ENCODE assay signal across 10 mouse cellular contexts in genomic region chr13:78428469-78428868, GRCm38 (mm10).
DNase-seq lines count a peak whose midpoint lies in the region; ATAC-seq and TF ChIP-seq lines count a peak whose summit lies in the region.
"Had no signal": no experiment of that assay in that cellular context is flagged by ENCODE, and none has a peak within 500 bp of the region (broad histone marks: within the 10 kb centered on the region; RNA-seq: fewer than 3 reads in every experiment).

No protein-coding gene starts in this region.

- H3K27me3 ChIP-seq in forebrain, embryonic 13.5 days = no peaks in the 10 kb centered on the region
- H3K27me3 ChIP-seq in hindbrain, embryonic 14.5 days (ENCODE audit: control insufficient read depth, insufficient read depth, low read length) = no peaks in the 10 kb centered on the region
- H3K27me3 ChIP-seq in neural tube, embryonic 15.5 days (replicated peaks) = no peaks in the 10 kb centered on the region

- peaks cover 29% of the 10 kb centered on the region for H3K4me1 ChIP-seq in forebrain, embryonic 13.5 days
- peaks cover 19% of the 10 kb centered on the region for H3K4me1 ChIP-seq in hindbrain, embryonic 14.5 days (replicated peaks; ENCODE audit: control insufficient read depth, insufficient read depth, low read length)
- peaks cover 26% of the 10 kb centered on the region for H3K4me1 ChIP-seq in neural tube, embryonic 15.5 days

- no peak for TF ChIP-seq CTCF in layer of hippocampus, adult 2 months (conservative IDR thresholded peaks at IDR 0.05)

- peak overlapping the region; percentile 63; the same call in 1 of the 2 replicates for H3K4me2 ChIP-seq in forebrain, embryonic 13.5 days
- peak overlapping the region; percentile 55 for H3K4me2 ChIP-seq in hindbrain, embryonic 14.5 days (replicated peaks)
- peak overlapping the region; percentile 57 for H3K4me2 ChIP-seq in neural tube, embryonic 15.5 days

- H3K9me3 ChIP-seq in forebrain, embryonic 13.5 days (replicated peaks) = no peaks in the 10 kb centered on the region
- H3K9me3 ChIP-seq in hindbrain, embryonic 14.5 days (ENCODE audit: control insufficient read depth, low read length) = no peaks in the 10 kb centered on the region
- no peaks in the 10 kb centered on the region for H3K9me3 ChIP-seq in neural tube, embryonic 15.5 days (replicated peaks)

- no peak overlapping the region for H3K4me3 ChIP-seq in layer of hippocampus, adult 2 months
- H3K4me3 ChIP-seq in forebrain, embryonic 13.5 days = no peak overlapping the region
- no peak overlapping the region for H3K4me3 ChIP-seq in hindbrain, embryonic 14.5 days (replicated peaks; ENCODE audit: low read length)
- no peak overlapping the region for H3K4me3 ChIP-seq in neural tube, embryonic 15.5 days (replicated peaks)

- 30% methylated on average over 4 of the region's 4 CpGs for WGBS in forebrain, embryonic 13.5 days
- 43% methylated on average over 4 of the region's 4 CpGs for WGBS in hindbrain, embryonic 14.5 days
- WGBS in neural tube, embryonic 15.5 days = 27% methylated on average over 4 of the region's 4 CpGs

- H3K27ac ChIP-seq in layer of hippocampus, adult 2 months = peak overlapping the region; percentile 82; the same call in 1 of the 2 replicates
- H3K27ac ChIP-seq in forebrain, embryonic 13.5 days = peak overlapping the region; percentile 87
- peak overlapping the region; percentile 27 for H3K27ac ChIP-seq in hindbrain, embryonic 14.5 days
- H3K27ac ChIP-seq in neural tube, embryonic 15.5 days (replicated peaks) = peak overlapping the region; percentile 78

- no peak for ATAC-seq in forebrain, embryonic 13.5 days
- ATAC-seq in hindbrain, embryonic 14.5 days (ENCODE audit: low FRiP score) = no peak
- no peak for ATAC-seq in neural tube, embryonic 15.5 days (ENCODE audit: low FRiP score)

- H3K36me3 ChIP-seq in forebrain, embryonic 13.5 days (ENCODE audit: poor library complexity, severe bottlenecking) = no peaks in the 10 kb centered on the region
- no peaks in the 10 kb centered on the region for H3K36me3 ChIP-seq in hindbrain, embryonic 14.5 days (replicated peaks; ENCODE audit: control insufficient read depth, insufficient read depth)
- no peaks in the 10 kb centered on the region for H3K36me3 ChIP-seq in neural tube, embryonic 15.5 days

- no peak for DNase-seq in layer of hippocampus, adult 2 months (ENCODE audit: low spot score in 2 of 2)
- no peak for DNase-seq in layer of hippocampus, adult 11-12 months (ENCODE audit: low spot score)
- no peak for DNase-seq in hindbrain, embryonic 14.5 days (ENCODE audit: low spot score)
- no peak for DNase-seq in spleen, postnatal 4 days (ENCODE audit: low spot score in 2 of 2)
- no peak for DNase-seq in layer of hippocampus, postnatal 25 days (ENCODE audit: extremely low spot score in 1 of 2, low spot score in 1 of 2)
- DNase-seq: cerebellum, adult 8-10 months; gastrocnemius, postnatal 36 days; lung, adult 2 months had no signal

- no peak overlapping the region for H3K9ac ChIP-seq in forebrain, embryonic 13.5 days
- no peak overlapping the region for H3K9ac ChIP-seq in hindbrain, embryonic 14.5 days
- H3K9ac ChIP-seq in neural tube, embryonic 15.5 days (replicated peaks) = no peak overlapping the region

Comparison
In these comparisons a context has a peak if more than half of its experiments do, and no peak if none do; other contexts are left out.
1. H3K27ac ChIP-seq: peak in every context shown above with its lines; median percentile 87 in forebrain, embryonic 13.5 days; 82 in layer of hippocampus, adult 2 months; 78 in neural tube, embryonic 15.5 days; 27 in hindbrain, embryonic 14.5 days.